Mouse (Mus musculus) lung, postnatal 25 days (tissue): Measurements from ENCODE around the gene Lsp1.

ENCODE experiments used
- DNase-seq: peaks from one replicate; pipeline ENCODE4 v3.0.0; 2022; ENCODE audit warnings: low spot score

The Lsp1 gene

GRCm38 (mm10) chr7:142445324-142445723, 15.3 kb upstream of the Lsp1 start:
- DNase-seq, result no peak

GRCm38 (mm10) chr7:142446264-142446663, 14.3 kb upstream of the Lsp1 start:
- DNase-seq, result no peak

- no peak for DNase-seq
Measured at GRCm38 (mm10) chr7:142449038-142449617, 11.5 kb upstream of the Lsp1 start.

- no peak for DNase-seq
Measured at GRCm38 (mm10) chr7:142454706-142455105, 5.9 kb upstream of the Lsp1 start.

GRCm38 (mm10) chr7:142455251-142455650, 5.4 kb upstream of the Lsp1 start:
- DNase-seq, result no peak

- no peak for DNase-seq
Measured at GRCm38 (mm10) chr7:142456806-142457205, 3.8 kb upstream of the Lsp1 start.

GRCm38 (mm10) chr7:142457227-142457811, 3.3 kb upstream of the Lsp1 start:
- DNase-seq, result no peak

- DNase-seq, result peak; percentile 46
Measured at GRCm38 (mm10) chr7:142458026-142458425, 2.6 kb upstream of the Lsp1 start.

- DNase-seq, result no peak
Measured at GRCm38 (mm10) chr7:142458676-142459298, 1.8 kb upstream of the Lsp1 start.

- no peak for DNase-seq
Measured at GRCm38 (mm10) chr7:142459299-142459691, 1.3 kb upstream of the Lsp1 start.

GRCm38 (mm10) chr7:142461446-142461845, 837 bp downstream of the Lsp1 start:
- DNase-seq, result no peak

GRCm38 (mm10) chr7:142462190-142462589, 1.6 kb downstream of the Lsp1 start:
- DNase-seq, result no peak

GRCm38 (mm10) chr7:142462594-142463078, 2.0 kb downstream of the Lsp1 start:
- no peak for DNase-seq

- DNase-seq, result no peak
Measured at GRCm38 (mm10) chr7:142470171-142470691, 9.6 kb downstream of the Lsp1 start.

- DNase-seq, result no peak
Measured at GRCm38 (mm10) chr7:142470808-142471413, 10.3 kb downstream of the Lsp1 start.

- no peak for DNase-seq
Measured at GRCm38 (mm10) chr7:142471414-142471861, 10.8 kb downstream of the Lsp1 start.

- DNase-seq, result no peak
Measured at GRCm38 (mm10) chr7:142471884-142472570, 11.4 kb downstream of the Lsp1 start.

GRCm38 (mm10) chr7:142472936-142473335, 12.3 kb downstream of the Lsp1 start:
- no peak for DNase-seq

GRCm38 (mm10) chr7:142473476-142473875, 12.9 kb downstream of the Lsp1 start:
- DNase-seq, result no peak

GRCm38 (mm10) chr7:142474799-142475198, 14.2 kb downstream of the Lsp1 start:
- DNase-seq, result no peak

- DNase-seq, result no peak
Measured at GRCm38 (mm10) chr7:142475641-142476040, 15.0 kb downstream of the Lsp1 start.

- DNase-seq, result no peak
Measured at GRCm38 (mm10) chr7:142476271-142476670, 15.7 kb downstream of the Lsp1 start.
